In genomic region chr1:170429656-170430055, GRCm38 (mm10) we compare ENCODE assay signal across 28 mouse cellular contexts.
DNase-seq lines count a peak whose midpoint lies in the region; ATAC-seq and TF ChIP-seq lines count a peak whose summit lies in the region.
"Had no signal": no experiment of that assay in that cellular context is flagged by ENCODE, and none has a peak within 500 bp of the region (broad histone marks: within the 10 kb centered on the region; RNA-seq: fewer than 3 reads in every experiment).

No protein-coding gene starts in this region.

- no peak overlapping the region for H3K9ac ChIP-seq in forebrain, embryonic 11.5 days (ENCODE audit: low read length)
- H3K9ac ChIP-seq in forebrain, embryonic 16.5 days (replicated peaks; ENCODE audit: low read depth, low read length), result no peak overlapping the region
- no peak overlapping the region for H3K9ac ChIP-seq in midbrain, postnatal 0 days (replicated peaks; ENCODE audit: low read length, poor library complexity, severe bottlenecking)
- H3K9ac ChIP-seq: embryonic facial prominence, embryonic 12.5 days; limb, embryonic 15.5 days; liver, embryonic 15.5 days; lung, embryonic 15.5 days; neural tube, embryonic 13.5 days had no signal

- peak overlapping the region; percentile 50; the same call in 1 of the 2 replicates for H3K27ac ChIP-seq in forebrain, embryonic 11.5 days (ENCODE audit: low read depth, low read length)
- no peak overlapping the region for H3K27ac ChIP-seq in forebrain, embryonic 16.5 days (ENCODE audit: low read length)
- H3K27ac ChIP-seq in midbrain, embryonic 10.5 days (replicated peaks), result peak overlapping the region; percentile 13; the same call in 1 of the 2 replicates
- no peak overlapping the region for H3K27ac ChIP-seq in midbrain, postnatal 0 days (ENCODE audit: low read depth, low read length)
- H3K27ac ChIP-seq: embryonic facial prominence, embryonic 12.5 days; heart, adult 2 months; limb, embryonic 15.5 days; liver, embryonic 15.5 days; lung, embryonic 15.5 days; neural tube, embryonic 13.5 days had no signal

- no peaks in the 10 kb centered on the region for H3K36me3 ChIP-seq in forebrain, embryonic 11.5 days (ENCODE audit: control insufficient read depth, insufficient read depth, low read length)
- no peaks in the 10 kb centered on the region for H3K36me3 ChIP-seq in forebrain, embryonic 16.5 days (ENCODE audit: control insufficient read depth, insufficient read depth)
- H3K36me3 ChIP-seq in midbrain, embryonic 10.5 days, result no peaks in the 10 kb centered on the region
- H3K36me3 ChIP-seq in midbrain, postnatal 0 days (ENCODE audit: insufficient read depth, low read length), result no peaks in the 10 kb centered on the region
- H3K36me3 ChIP-seq: embryonic facial prominence, embryonic 12.5 days; G1E; limb, embryonic 10.5 days; limb, embryonic 15.5 days; liver, embryonic 15.5 days; lung, embryonic 15.5 days; neural tube, embryonic 13.5 days had no signal

- no peaks in the 10 kb centered on the region for H3K27me3 ChIP-seq in forebrain, embryonic 11.5 days (ENCODE audit: control insufficient read depth, insufficient read depth, low read length)
- no peaks in the 10 kb centered on the region for H3K27me3 ChIP-seq in forebrain, embryonic 16.5 days (replicated peaks; ENCODE audit: control insufficient read depth, insufficient read depth, low read length)
- no peaks in the 10 kb centered on the region; the same call in 1 of the 2 replicates for H3K27me3 ChIP-seq in midbrain, embryonic 10.5 days (ENCODE audit: low read depth, poor library complexity, severe bottlenecking)
- H3K27me3 ChIP-seq in midbrain, postnatal 0 days (ENCODE audit: insufficient read depth, low read length), result no peaks in the 10 kb centered on the region
- H3K27me3 ChIP-seq: embryonic facial prominence, embryonic 12.5 days; limb, embryonic 15.5 days; liver, embryonic 15.5 days; lung, embryonic 15.5 days; neural tube, embryonic 13.5 days had no signal

- no peak for TF ChIP-seq CTCF in midbrain, postnatal 0 days (IDR thresholded peaks at IDR 0.05)

- no peak for DNase-seq in forebrain, embryonic 11.5 days (ENCODE audit: low spot score)
- peak; percentile 34 for DNase-seq in kidney, adult 11 months
- no peak for DNase-seq in kidney, postnatal 10 days
- DNase-seq in midbrain, embryonic 10.5 days (ENCODE audit: low spot score), result no peak
- DNase-seq in midbrain, postnatal 0 days (ENCODE audit: low spot score), result no peak
- DNase-seq in cerebellum, postnatal 14 days, result no peak
- DNase-seq: adrenal gland, adult 8-10 months; cerebellum, adult 11 months; cerebellum, adult 9-10 months; embryo, embryonic 11 days; gastrocnemius, postnatal 36 days; heart, adult 2 months; layer of hippocampus, adult 9-11 months; retina, postnatal 1 day; right cerebral cortex, postnatal 14 days; thymus, postnatal 4 days had no signal

- no peak overlapping the region for H3K4me3 ChIP-seq in forebrain, embryonic 11.5 days (ENCODE audit: low read depth, low read length)
- H3K4me3 ChIP-seq in forebrain, embryonic 16.5 days (replicated peaks; ENCODE audit: low read length), result no peak overlapping the region
- H3K4me3 ChIP-seq in midbrain, embryonic 10.5 days, result no peak overlapping the region
- no peak overlapping the region for H3K4me3 ChIP-seq in midbrain, postnatal 0 days (ENCODE audit: low read depth, low read length)
- H3K4me3 ChIP-seq: embryonic facial prominence, embryonic 12.5 days; heart, adult 2 months; limb, embryonic 10.5 days; limb, embryonic 15.5 days; liver, embryonic 15.5 days; lung, embryonic 15.5 days; myocyte; neural tube, embryonic 13.5 days had no signal

- H3K4me2 ChIP-seq in forebrain, embryonic 11.5 days (ENCODE audit: low read depth, low read length, severe bottlenecking), result no peak overlapping the region
- H3K4me2 ChIP-seq in forebrain, embryonic 16.5 days (ENCODE audit: low read length), result no peak overlapping the region
- no peak overlapping the region for H3K4me2 ChIP-seq in midbrain, postnatal 0 days (ENCODE audit: low read depth, low read length, poor library complexity, severe bottlenecking)
- H3K4me2 ChIP-seq: embryonic facial prominence, embryonic 12.5 days; limb, embryonic 15.5 days; liver, embryonic 15.5 days; lung, embryonic 15.5 days; midbrain, embryonic 11.5 days; neural tube, embryonic 13.5 days had no signal

- ATAC-seq in forebrain, embryonic 11.5 days (replicated peaks; ENCODE audit: low FRiP score), result no peak
- ATAC-seq in forebrain, embryonic 16.5 days, result no peak
- ATAC-seq in midbrain, postnatal 0 days (ENCODE audit: low FRiP score), result no peak
- ATAC-seq: intestine, embryonic 16.5 days; midbrain, embryonic 16.5 days had no signal

- WGBS in forebrain, embryonic 11.5 days, result 68% methylated on average over 6 of the region's 6 CpGs
- 62% methylated on average over 6 of the region's 6 CpGs for WGBS in forebrain, embryonic 16.5 days
- WGBS in midbrain, embryonic 10.5 days, result 83% methylated on average over 6 of the region's 6 CpGs
- WGBS in midbrain, postnatal 0 days, result 72% methylated on average over 6 of the region's 6 CpGs

- H3K9me3 ChIP-seq in forebrain, embryonic 11.5 days (ENCODE audit: control insufficient read depth, low read length), result no peaks in the 10 kb centered on the region
- no peaks in the 10 kb centered on the region for H3K9me3 ChIP-seq in forebrain, embryonic 16.5 days (ENCODE audit: control insufficient read depth, low read length)
- H3K9me3 ChIP-seq in midbrain, embryonic 10.5 days (replicated peaks), result no peaks in the 10 kb centered on the region
- no peaks in the 10 kb centered on the region for H3K9me3 ChIP-seq in midbrain, postnatal 0 days (ENCODE audit: low read length)
- H3K9me3 ChIP-seq: embryonic facial prominence, embryonic 12.5 days; G1E; limb, embryonic 10.5 days; limb, embryonic 15.5 days; liver, embryonic 15.5 days; lung, embryonic 15.5 days; neural tube, embryonic 13.5 days had no signal

- peaks cover 8% of the 10 kb centered on the region for H3K4me1 ChIP-seq in forebrain, embryonic 11.5 days (replicated peaks; ENCODE audit: control insufficient read depth, insufficient read depth, low read length)
- peaks cover under 1% of the 10 kb centered on the region; the same call in 1 of the 2 replicates for H3K4me1 ChIP-seq in forebrain, embryonic 16.5 days (replicated peaks; ENCODE audit: control insufficient read depth, insufficient read depth, low read length)
- peaks cover 39% of the 10 kb centered on the region for H3K4me1 ChIP-seq in midbrain, embryonic 10.5 days
- H3K4me1 ChIP-seq in midbrain, postnatal 0 days (ENCODE audit: insufficient read depth, low read length), result peaks cover under 1% of the 10 kb centered on the region; the same call in 1 of the 2 replicates
- H3K4me1 ChIP-seq: embryonic facial prominence, embryonic 12.5 days; lung, embryonic 15.5 days had no signal

Comparison
In these comparisons a context has a peak if more than half of its experiments do, and no peak if none do; other contexts are left out.
1. H3K27ac ChIP-seq: peak in forebrain, embryonic 11.5 days (single experiment) and midbrain, embryonic 10.5 days (single experiment); none in forebrain, embryonic 16.5 days (single experiment) and midbrain, postnatal 0 days (single experiment).